Mouse (Mus musculus) liver (tissue): ENCODE data around the gene Vmn1r103.
"Not testable (repeated sequence)": the region's sequence is repeated elsewhere in the genome, so short reads cannot be mapped to it uniquely, and the experiment has no call there.

ENCODE experiments used
- DNase-seq: peaks from one replicate; pipeline ENCODE4 v3.0.0-alpha.2; 2020; ENCODE audit warnings: mixed read lengths

The Vmn1r103 gene

GRCm38 (mm10) chr7:20510434-20510833, at the start of gene Vmn1r103:
Gene Vmn1r103 (minus strand): TSS chr7:20510534.
- not testable (repeated sequence) for DNase-seq

GRCm38 (mm10) chr7:20545657-20546056, 35.3 kb upstream of the Vmn1r103 start, which contains the start of gene Gm5726:
Gene Gm5726 (minus strand): TSS chr7:20545757.
- DNase-seq = not testable (repeated sequence)

- DNase-seq = not testable (repeated sequence)
Measured at GRCm38 (mm10) chr7:20533537-20533936, 23.2 kb upstream of the Vmn1r103 start, which contains the start of gene Vmn1r104. Gene Vmn1r104 (plus strand): TSS chr7:20533837.

- not testable (repeated sequence) for DNase-seq
Measured at GRCm38 (mm10) chr7:20474825-20475224, 35.5 kb downstream of the Vmn1r103 start, which contains the start of gene Gm10670. Gene Gm10670 (minus strand): TSS chr7:20474925.
